Mouse (Mus musculus) hindbrain, embryonic 15.5 days (tissue): ENCODE measurements around the gene Zc3hav1l. TPM values are rescaled to one million over a fixed set of nuclear protein-coding genes. Genes with fewer than 3 reads are reported as not detected.
A peak's percentile ranks its signal among the peaks of the same experiment; 100 is the strongest.

Experiments
- ATAC-seq: fragments of 200-750 bp; cut with Nextera tagmentation; 2 replicates; pipeline ENCODE4 v1.8.0; 2017; ENCODE audit warnings: low read depth, moderate number of reproducible peaks, moderate TSS enrichment; ENCODE audit not compliant: low FRiP score
- H3K27ac ChIP-seq: fragments of 300-500 bp; sonication (generic); replicated peaks from 2 replicates; pipeline ENCODE4 v1.5.1; 2015; ENCODE audit warnings: mild to moderate bottlenecking, inconsistent platforms
- H3K27me3 ChIP-seq: fragments of 300-500 bp; sonication (generic); 2 replicates; pipeline ENCODE4 v1.6.1; 2015; ENCODE audit warnings: control low read depth, inconsistent platforms
- H3K36me3 ChIP-seq: fragments of 300-500 bp; sonication (generic); 2 replicates; pipeline ENCODE4 v1.6.1; 2015; ENCODE audit warnings: control low read depth, inconsistent platforms
- H3K4me1 ChIP-seq: fragments of 300-500 bp; sonication (generic); replicated peaks from 2 replicates; pipeline ENCODE4 v1.6.1; 2015; ENCODE audit warnings: control low read depth, inconsistent platforms
- H3K4me2 ChIP-seq: fragments of 300-500 bp; sonication (generic); 2 replicates; pipeline ENCODE4 v1.6.1; 2015; ENCODE audit warnings: moderate library complexity, mild to moderate bottlenecking, inconsistent platforms
- H3K4me3 ChIP-seq: fragments of 300-500 bp; sonication (generic); 2 replicates; pipeline ENCODE4 v1.5.1; 2015; ENCODE audit warnings: mild to moderate bottlenecking, inconsistent platforms
- H3K9ac ChIP-seq: fragments of 300-500 bp; sonication (generic); 2 replicates; pipeline ENCODE4 v1.6.1; 2015; ENCODE audit warnings: inconsistent platforms
- H3K9me3 ChIP-seq: fragments of 300-500 bp; sonication (generic); 2 replicates; pipeline ENCODE4 v1.6.1; 2016; ENCODE audit warnings: control low read depth, inconsistent platforms
- whole genome bisulfite sequencing: fragments of 180-500 bp; shearing (Covaris S2); methylation state at CpG from one replicate; pipeline ENCODE4 v1.1.7; 2015; 5-methylcytosine and 5-hydroxymethylcytosine counted together
- polyA plus RNA-seq: library from polyadenylated mRNA; unstranded; fragments of >200 nt; fragmentation: Nextera tagmentation; extraction: Ambion mirVana; gene quantifications from 2 replicates; pipeline ENCODE4 v1.2.1, GENCODE M21; 2015

The Zc3hav1l gene
- polyA plus RNA-seq, 1 experiment from 2014 or later, result 7.4 TPM

DNA sequence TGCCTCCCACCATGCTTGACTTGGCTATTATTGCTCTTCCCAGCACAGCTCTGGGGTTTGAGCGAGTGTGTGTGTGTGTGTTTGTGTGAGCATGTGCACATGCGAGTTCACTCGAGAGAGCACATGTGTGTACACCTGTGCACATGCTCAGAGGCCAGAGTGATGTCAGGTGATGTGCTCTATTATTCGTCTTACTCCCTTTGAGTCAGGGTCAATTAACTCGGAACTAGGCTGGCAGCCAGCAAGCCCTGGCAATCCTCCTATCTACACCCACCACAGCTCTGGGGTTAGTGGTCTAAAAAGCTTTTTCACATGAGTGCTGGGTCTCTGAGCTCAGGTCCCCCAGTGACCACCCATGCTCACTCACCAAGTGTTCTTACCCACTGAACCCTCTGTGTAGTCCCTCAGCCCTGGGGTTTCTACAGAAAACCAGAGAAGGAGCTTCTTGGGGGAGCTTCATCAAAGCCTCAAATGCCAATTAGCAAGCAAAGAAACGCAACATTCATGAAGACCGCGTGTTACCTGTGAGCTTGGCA is 56.7 kb downstream of the Zc3hav1l start:
- peak; percentile 20; the same call in 1 of the 2 replicates for ATAC-seq
- Histone ChIP-seq H3K27ac (no peak overlapping the region), H3K4me2 (no peak overlapping the region), H3K9me3 (no peaks in the 10 kb centered on the region), H3K9ac (no peak overlapping the region), H3K4me3 (no peak overlapping the region), H3K36me3 (no peaks in the 10 kb centered on the region), H3K27me3 (no peaks in the 10 kb centered on the region), H3K4me1 (peaks cover 39% of the 10 kb centered on the region)
- 65% methylated on average over 8 of the region's 8 CpGs for WGBS

DNA sequence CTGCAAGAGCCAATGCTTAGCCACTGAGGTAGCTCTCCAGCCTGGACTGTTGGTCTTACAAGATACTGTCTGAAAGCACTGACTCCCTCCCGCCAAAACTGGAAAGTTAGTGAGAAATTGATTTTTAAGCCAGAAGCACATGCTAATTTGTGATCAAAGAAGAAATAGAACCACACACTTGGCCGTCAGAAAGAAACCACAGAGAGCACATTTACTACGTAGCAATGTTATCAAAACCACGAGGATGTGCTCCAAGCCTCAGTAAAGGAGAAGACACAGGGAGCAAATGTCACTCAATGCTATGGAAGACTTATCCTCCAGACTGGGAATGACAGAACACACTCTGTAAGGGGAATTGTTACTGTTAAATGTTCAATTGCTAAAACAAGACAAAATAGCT is 57.6 kb downstream of the Zc3hav1l start:
- ATAC-seq, result no peak
- Histone ChIP-seq H3K36me3 (no peaks in the 10 kb centered on the region), H3K4me3 (no peak overlapping the region), H3K9me3 (no peaks in the 10 kb centered on the region), H3K27me3 (no peaks in the 10 kb centered on the region), H3K9ac (no peak overlapping the region), H3K27ac (no peak overlapping the region), H3K4me2 (no peak overlapping the region), H3K4me1 (peaks cover 39% of the 10 kb centered on the region)
- WGBS, result 92% methylated on average over 4 of the region's 4 CpGs

DNA sequence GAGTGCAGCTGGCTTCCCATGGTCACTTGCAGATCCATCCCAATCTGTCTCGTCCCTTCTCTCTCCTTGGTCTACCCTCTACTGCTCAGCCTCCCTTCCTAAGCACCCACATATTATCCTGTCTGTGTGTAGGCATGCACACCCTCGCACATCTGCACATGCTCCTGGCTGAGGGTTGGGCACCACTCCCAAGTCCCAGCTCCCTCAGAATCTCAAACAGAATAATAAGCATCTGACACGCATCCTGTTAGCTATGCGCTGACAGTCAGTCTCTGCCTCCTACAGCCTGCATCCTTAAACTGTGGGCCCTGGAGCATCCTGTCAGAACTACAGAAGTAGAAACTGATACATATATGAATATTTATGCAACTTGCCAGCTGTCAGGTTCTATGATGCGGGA is 58.4 kb downstream of the Zc3hav1l start:
- Histone ChIP-seq H3K36me3 (no peaks in the 10 kb centered on the region), H3K4me2 (no peak overlapping the region), H3K9me3 (no peaks in the 10 kb centered on the region), H3K4me1 (peaks cover 33% of the 10 kb centered on the region), H3K27me3 (no peaks in the 10 kb centered on the region), H3K4me3 (no peak overlapping the region), H3K9ac (no peak overlapping the region), H3K27ac (no peak overlapping the region)
- WGBS, result 74% methylated on average over 5 of the region's 5 CpGs
- peak; percentile 17; the same call in 1 of the 2 replicates for ATAC-seq

DNA sequence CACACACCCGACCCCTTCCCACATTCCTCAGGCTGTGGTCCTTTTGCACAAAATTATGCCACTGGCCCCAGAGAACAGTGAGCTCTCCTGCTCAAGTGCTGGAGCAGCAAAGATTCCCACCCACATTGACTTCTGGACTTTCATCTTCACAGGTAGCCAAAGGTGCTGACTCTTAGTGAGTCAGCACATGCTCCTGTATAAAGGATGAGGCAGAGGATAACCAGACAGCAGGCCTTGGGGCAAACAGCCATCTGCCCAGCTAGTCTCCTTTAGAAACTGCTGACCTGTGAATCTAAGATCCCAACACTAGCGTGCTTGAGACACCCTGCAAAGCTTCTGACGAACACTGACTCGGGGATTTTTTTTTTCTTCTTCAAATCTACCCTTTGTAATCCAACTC is 60.7 kb downstream of the Zc3hav1l start:
- no peak overlapping the region for H3K9ac ChIP-seq
- H3K27ac ChIP-seq, result no peak overlapping the region
- no peak for ATAC-seq
- H3K4me2 ChIP-seq, result no peak overlapping the region
- peaks cover 21% of the 10 kb centered on the region for H3K4me1 ChIP-seq
- H3K27me3 ChIP-seq, result no peaks in the 10 kb centered on the region
- WGBS, result 79% methylated on average over 4 of the region's 4 CpGs
- no peaks in the 10 kb centered on the region for H3K36me3 ChIP-seq
- no peaks in the 10 kb centered on the region for H3K9me3 ChIP-seq
- H3K4me3 ChIP-seq, result no peak overlapping the region

Other genes with a start within 250 kb of the Zc3hav1l start
- gene Tmem213, start 190.0 kb downstream of the Zc3hav1l start, polyA plus RNA-seq, result not detected in 2 replicates
- 0.49 and 0.54 TPM in 2 replicates for gene Atp6v0a4, start 174.7 kb downstream of the Zc3hav1l start, polyA plus RNA-seq
- gene D630045J12Rik, start 45.2 kb downstream of the Zc3hav1l start, polyA plus RNA-seq, result 15.2 and 16.9 TPM in 2 replicates
- gene Zc3hav1, start 55.3 kb upstream of the Zc3hav1l start, polyA plus RNA-seq, result 1.3 and 1.5 TPM in 2 replicates
- 5.7 and 5.9 TPM in 2 replicates for gene Ttc26, start 82.2 kb upstream of the Zc3hav1l start, polyA plus RNA-seq
- gene Ubn2, start 134.7 kb upstream of the Zc3hav1l start, polyA plus RNA-seq, result 18.7 and 19.7 TPM in 2 replicates
- 193 and 210 TPM in 2 replicates for gene Fmc1, start 234.2 kb upstream of the Zc3hav1l start, polyA plus RNA-seq